Mouse (Mus musculus): Measurements from ENCODE around the gene Gpc4. TPM values are rescaled to one million over a fixed set of nuclear protein-coding genes. Genes with fewer than 3 reads are reported as not detected.

Gene Gpc4
- polyA plus RNA-seq, 1 experiment from 2014 or later: 46.5 TPM

GRCm38 (mm10) chrX:52101940-52102339 lies 63.1 kb downstream of the Gpc4 start:
- no peaks in the 10 kb centered on the region for H3K36me3 ChIP-seq
- WGBS: 63% methylated on average over 1 of the region's 1 CpGs
- H3K4me3 ChIP-seq: no peak overlapping the region
- no peaks in the 10 kb centered on the region for H3K27me3 ChIP-seq
- no peak overlapping the region for H3K4me2 ChIP-seq
- H3K27ac ChIP-seq: no peak overlapping the region
- H3K9ac ChIP-seq: no peak overlapping the region
- H3K4me1 ChIP-seq (replicated peaks): no peaks in the 10 kb centered on the region
- no peaks in the 10 kb centered on the region for H3K9me3 ChIP-seq (replicated peaks)
- no peak for ATAC-seq (replicated peaks; ENCODE audit: insufficient number of reproducible peaks, insufficient read depth, low FRiP score, low read depth)

- 69% methylated on average over 6 of the region's 6 CpGs for WGBS
- Histone ChIP-seq H3K27me3 (no peaks in the 10 kb centered on the region), H3K4me1 (replicated peaks) (no peaks in the 10 kb centered on the region), H3K9me3 (replicated peaks) (no peaks in the 10 kb centered on the region), H3K36me3 (no peaks in the 10 kb centered on the region), H3K27ac (no peak overlapping the region), H3K4me2 (no peak overlapping the region), H3K9ac (no peak overlapping the region), H3K4me3 (no peak overlapping the region)
- ATAC-seq (replicated peaks; ENCODE audit: insufficient number of reproducible peaks, insufficient read depth, low FRiP score, low read depth): no peak
These were observed 63.6 kb downstream of the Gpc4 start for GRCm38 (mm10) chrX:52101445-52101844.

- Histone ChIP-seq H3K9me3 (replicated peaks) (no peaks in the 10 kb centered on the region), H3K9ac (no peak overlapping the region), H3K36me3 (no peaks in the 10 kb centered on the region), H3K27me3 (no peaks in the 10 kb centered on the region), H3K4me2 (no peak overlapping the region), H3K4me1 (replicated peaks) (no peaks in the 10 kb centered on the region), H3K4me3 (no peak overlapping the region), H3K27ac (no peak overlapping the region)
- WGBS: 39% methylated on average over 7 of the region's 7 CpGs
- no peak for ATAC-seq (replicated peaks; ENCODE audit: insufficient number of reproducible peaks, insufficient read depth, low FRiP score, low read depth)
These were observed 77.2 kb downstream of the Gpc4 start for GRCm38 (mm10) chrX:52087726-52088348.

- Histone ChIP-seq H3K4me3 (no peak overlapping the region), H3K4me1 (replicated peaks) (no peaks in the 10 kb centered on the region), H3K27ac (no peak overlapping the region), H3K27me3 (no peaks in the 10 kb centered on the region), H3K36me3 (no peaks in the 10 kb centered on the region), H3K4me2 (no peak overlapping the region), H3K9me3 (replicated peaks) (no peaks in the 10 kb centered on the region), H3K9ac (no peak overlapping the region)
- 65% methylated on average over 8 of the region's 8 CpGs for WGBS
- ATAC-seq (replicated peaks; ENCODE audit: insufficient number of reproducible peaks, insufficient read depth, low FRiP score, low read depth): no peak
These were observed 78.0 kb downstream of the Gpc4 start for GRCm38 (mm10) chrX:52086885-52087573.

GRCm38 (mm10) chrX:52083557-52083956 lies 81.5 kb downstream of the Gpc4 start:
- H3K9ac ChIP-seq: no peak overlapping the region
- WGBS: 75% methylated on average over 3 of the region's 3 CpGs
- no peaks in the 10 kb centered on the region for H3K27me3 ChIP-seq
- H3K27ac ChIP-seq: no peak overlapping the region
- H3K4me2 ChIP-seq: no peak overlapping the region
- H3K36me3 ChIP-seq: no peaks in the 10 kb centered on the region
- no peaks in the 10 kb centered on the region for H3K9me3 ChIP-seq (replicated peaks)
- H3K4me1 ChIP-seq (replicated peaks): no peaks in the 10 kb centered on the region
- ATAC-seq (replicated peaks; ENCODE audit: insufficient number of reproducible peaks, insufficient read depth, low FRiP score, low read depth): no peak
- no peak overlapping the region for H3K4me3 ChIP-seq

- no peak for ATAC-seq (replicated peaks; ENCODE audit: insufficient number of reproducible peaks, insufficient read depth, low FRiP score, low read depth)
- no peak overlapping the region for H3K4me3 ChIP-seq
- H3K27me3 ChIP-seq: no peaks in the 10 kb centered on the region
- no peaks in the 10 kb centered on the region for H3K4me1 ChIP-seq (replicated peaks)
- H3K9me3 ChIP-seq (replicated peaks): no peaks in the 10 kb centered on the region
- H3K9ac ChIP-seq: no peak overlapping the region
- H3K27ac ChIP-seq: no peak overlapping the region
- H3K36me3 ChIP-seq: no peaks in the 10 kb centered on the region
- H3K4me2 ChIP-seq: no peak overlapping the region
- 62% methylated on average over 2 of the region's 2 CpGs for WGBS
These were observed 92.6 kb downstream of the Gpc4 start for GRCm38 (mm10) chrX:52072410-52072809.

- Histone ChIP-seq H3K9me3 (replicated peaks) (no peaks in the 10 kb centered on the region), H3K36me3 (no peaks in the 10 kb centered on the region), H3K4me3 (no peak overlapping the region), H3K27ac (no peak overlapping the region), H3K4me2 (no peak overlapping the region), H3K9ac (no peak overlapping the region), H3K27me3 (no peaks in the 10 kb centered on the region), H3K4me1 (replicated peaks) (peaks cover 2% of the 10 kb centered on the region; the same call in 1 of the 2 replicates)
- no peak for ATAC-seq (replicated peaks; ENCODE audit: insufficient number of reproducible peaks, insufficient read depth, low FRiP score, low read depth)
- WGBS: 43% methylated on average over 13 of the region's 13 CpGs
These were observed 111.6 kb downstream of the Gpc4 start for GRCm38 (mm10) chrX:52053416-52053815.

- H3K4me3 ChIP-seq: no peak overlapping the region
- no peak overlapping the region for H3K4me2 ChIP-seq
- no peak overlapping the region for H3K9ac ChIP-seq
- no peak for ATAC-seq (replicated peaks; ENCODE audit: insufficient number of reproducible peaks, insufficient read depth, low FRiP score, low read depth)
- H3K27me3 ChIP-seq: no peaks in the 10 kb centered on the region
- 34% methylated on average over 5 of the region's 5 CpGs for WGBS
- peaks cover 2% of the 10 kb centered on the region; the same call in 1 of the 2 replicates for H3K4me1 ChIP-seq (replicated peaks)
- H3K36me3 ChIP-seq: no peaks in the 10 kb centered on the region
- H3K9me3 ChIP-seq (replicated peaks): no peaks in the 10 kb centered on the region
- no peak overlapping the region for H3K27ac ChIP-seq
These were observed 113.0 kb downstream of the Gpc4 start for GRCm38 (mm10) chrX:52052011-52052410.

- ATAC-seq (replicated peaks; ENCODE audit: insufficient number of reproducible peaks, insufficient read depth, low FRiP score, low read depth): no peak
- H3K4me3 ChIP-seq: no peak overlapping the region
- WGBS: 74% methylated on average over 4 of the region's 4 CpGs
- no peak overlapping the region for H3K27ac ChIP-seq
- H3K4me2 ChIP-seq: no peak overlapping the region
- H3K27me3 ChIP-seq: no peaks in the 10 kb centered on the region
- no peak overlapping the region for H3K9ac ChIP-seq
- peaks cover 2% of the 10 kb centered on the region; the same call in 1 of the 2 replicates for H3K4me1 ChIP-seq (replicated peaks)
- H3K36me3 ChIP-seq: no peaks in the 10 kb centered on the region
- H3K9me3 ChIP-seq (replicated peaks): no peaks in the 10 kb centered on the region
These were observed 114.1 kb downstream of the Gpc4 start for GRCm38 (mm10) chrX:52050941-52051340.

GRCm38 (mm10) chrX:52039875-52040274 lies 125.2 kb downstream of the Gpc4 start:
- 34% methylated on average over 1 of the region's 1 CpGs for WGBS
- no peaks in the 10 kb centered on the region for H3K9me3 ChIP-seq (replicated peaks)
- no peak overlapping the region for H3K4me3 ChIP-seq
- H3K4me2 ChIP-seq: no peak overlapping the region
- no peak for ATAC-seq (replicated peaks; ENCODE audit: insufficient number of reproducible peaks, insufficient read depth, low FRiP score, low read depth)
- no peak overlapping the region for H3K27ac ChIP-seq
- no peaks in the 10 kb centered on the region for H3K27me3 ChIP-seq
- H3K9ac ChIP-seq: no peak overlapping the region
- no peaks in the 10 kb centered on the region for H3K4me1 ChIP-seq (replicated peaks)
- no peaks in the 10 kb centered on the region for H3K36me3 ChIP-seq

GRCm38 (mm10) chrX:52030146-52030545 lies 134.9 kb downstream of the Gpc4 start:
- 58% methylated on average over 7 of the region's 7 CpGs for WGBS

GRCm38 (mm10) chrX:52017660-52018059 lies 147.4 kb downstream of the Gpc4 start:
- Histone ChIP-seq H3K4me3 (no peak overlapping the region), H3K4me1 (replicated peaks) (peaks cover 3% of the 10 kb centered on the region; the same call in 1 of the 2 replicates), H3K27me3 (no peaks in the 10 kb centered on the region), H3K4me2 (no peak overlapping the region), H3K27ac (no peak overlapping the region), H3K36me3 (no peaks in the 10 kb centered on the region), H3K9ac (no peak overlapping the region), H3K9me3 (replicated peaks) (no peaks in the 10 kb centered on the region)
- 60% methylated on average over 9 of the region's 9 CpGs for WGBS
- ATAC-seq (replicated peaks; ENCODE audit: insufficient number of reproducible peaks, insufficient read depth, low FRiP score, low read depth): no peak

More at GRCm38 (mm10) chrX:52030146-52030545, 134.9 kb downstream of the Gpc4 start:
- H3K9me3 ChIP-seq (replicated peaks): no peaks in the 10 kb centered on the region
- no peak for ATAC-seq (replicated peaks; ENCODE audit: insufficient number of reproducible peaks, insufficient read depth, low FRiP score, low read depth)
- no peak overlapping the region for H3K4me3 ChIP-seq
- H3K9ac ChIP-seq: no peak overlapping the region
- H3K27me3 ChIP-seq: no peaks in the 10 kb centered on the region
- H3K4me2 ChIP-seq: no peak overlapping the region
- peaks cover 3% of the 10 kb centered on the region; the same call in 1 of the 2 replicates for H3K4me1 ChIP-seq (replicated peaks)
- H3K36me3 ChIP-seq: no peaks in the 10 kb centered on the region
- H3K27ac ChIP-seq: no peak overlapping the region
